Mouse (Mus musculus) G1E (cell line): ENCODE measurements around the gene Fam186b.

ENCODE experiments used
- CTCF ChIP-seq: IDR thresholded peaks from 2 replicates; pipeline ENCODE4 v1.5.1; 2012; ENCODE audit warnings: low read depth, low read length, inconsistent platforms, mixed read lengths
- GATA1 ChIP-seq: IDR thresholded peaks from 2 replicates; pipeline ENCODE4 v1.6.1; 2012; ENCODE audit warnings: borderline replicate concordance, low read length, inconsistent platforms, mixed read lengths
- GATA2 ChIP-seq: IDR thresholded peaks from 2 replicates; pipeline ENCODE4 v1.6.1; 2012; ENCODE audit warnings: low read depth, low read length, inconsistent platforms, borderline replicate concordance
- POLR2AphosphoS5 ChIP-seq: IDR thresholded peaks from 2 replicates; pipeline ENCODE4 v1.6.1; 2012; ENCODE audit warnings: low read depth, low read length, inconsistent platforms; ENCODE audit not compliant: insufficient replicate concordance
- TAL1 ChIP-seq: conservative IDR thresholded peaks from 2 replicates; pipeline ENCODE4 v1.6.1; 2012; ENCODE audit warnings: low read depth, low read length, inconsistent platforms, mixed read lengths

GRCm38 (mm10) chr15:99319411-99319871, 23.8 kb upstream of the Fam186b start:
- TF ChIP-seq GATA1 (no peak), TAL1 (no peak), CTCF (no peak), POLR2AphosphoS5 (no peak), GATA2 (no peak)
